Mouse (Mus musculus) hindlimb bud, embryonic 11.5 days (tissue): ENCODE results near the gene St8sia1.
A peak's percentile ranks its signal among the peaks of the same experiment; 100 is the strongest.

Source experiments
- DNase-seq: peaks from one replicate; pipeline ENCODE4 v3.0.0-alpha.2; 2012; ENCODE audit warnings: low read depth, low spot score; ENCODE audit errors: extremely low spot score

Gene St8sia1

DNA sequence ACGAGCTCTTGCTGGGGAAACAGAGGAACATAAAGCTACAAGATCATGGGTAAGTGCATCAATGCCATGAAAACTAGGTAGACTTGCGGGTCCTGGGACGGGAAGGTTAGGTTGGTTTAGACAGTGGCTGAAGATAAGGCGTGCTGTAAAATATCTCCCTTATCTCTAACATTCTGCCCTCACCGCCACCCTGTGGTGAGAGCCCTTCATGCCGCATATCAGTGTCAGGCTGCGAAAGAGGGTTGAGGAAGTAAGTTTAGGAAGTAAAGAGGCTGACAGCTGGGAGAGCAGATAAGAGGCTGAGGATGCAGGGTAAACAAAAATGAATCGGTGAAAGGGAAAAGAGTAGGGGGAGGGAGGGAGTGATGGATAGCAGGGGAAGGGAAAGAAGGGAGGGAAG is 133.0 kb downstream of the St8sia1 start:
- DNase-seq = no peak

GRCm38 (mm10) chr6:142830221-142830620 is 134.0 kb downstream of the St8sia1 start:
- no peak for DNase-seq

GRCm38 (mm10) chr6:142825449-142825848 is 138.8 kb downstream of the St8sia1 start:
- no peak for DNase-seq

- DNase-seq = no peak
Observed at GRCm38 (mm10) chr6:142823008-142823787, 141.1 kb downstream of the St8sia1 start.

DNA sequence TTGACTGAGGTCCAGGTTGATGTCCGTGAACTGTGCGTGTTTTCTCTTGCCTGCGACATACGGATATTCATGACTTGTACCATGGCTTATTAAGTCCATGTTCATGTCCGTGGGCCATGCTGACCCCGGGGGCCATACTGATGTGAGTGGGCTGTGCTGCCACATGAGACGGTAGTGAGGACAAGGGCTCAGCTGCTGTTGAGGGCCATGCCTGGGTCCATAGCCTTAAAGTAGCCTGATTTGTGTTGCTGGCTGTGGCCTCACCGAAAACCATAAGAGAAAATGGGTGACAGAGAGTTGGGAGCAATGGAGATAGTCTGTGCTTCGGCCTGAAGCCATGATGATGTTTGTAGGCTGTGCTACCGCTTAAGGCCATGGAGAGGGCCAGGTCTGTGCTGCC is 145.9 kb downstream of the St8sia1 start:
- DNase-seq = no peak

DNA sequence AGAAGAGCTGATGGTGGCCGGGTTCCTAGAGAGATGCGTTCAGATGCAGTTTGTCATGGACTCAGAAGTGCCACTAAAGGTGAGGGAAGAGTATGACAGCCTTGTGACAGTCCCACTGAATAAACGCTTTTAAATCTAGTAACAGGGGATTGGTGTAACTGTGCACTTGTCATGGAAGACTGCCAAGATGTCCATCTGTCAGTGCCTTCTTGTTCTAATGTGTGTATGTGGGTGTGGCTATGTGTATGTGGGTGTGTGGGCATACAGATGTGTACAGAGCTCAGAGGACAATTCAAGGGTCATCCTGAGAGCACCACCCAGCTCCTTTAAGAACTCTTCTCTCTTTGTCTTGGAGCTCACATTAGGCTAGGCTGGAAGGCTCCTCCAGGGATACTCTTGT is 148.7 kb downstream of the St8sia1 start:
- no peak for DNase-seq

- peak; percentile 83 for DNase-seq
Observed at GRCm38 (mm10) chr6:142814495-142814921, 149.7 kb downstream of the St8sia1 start.

DNA sequence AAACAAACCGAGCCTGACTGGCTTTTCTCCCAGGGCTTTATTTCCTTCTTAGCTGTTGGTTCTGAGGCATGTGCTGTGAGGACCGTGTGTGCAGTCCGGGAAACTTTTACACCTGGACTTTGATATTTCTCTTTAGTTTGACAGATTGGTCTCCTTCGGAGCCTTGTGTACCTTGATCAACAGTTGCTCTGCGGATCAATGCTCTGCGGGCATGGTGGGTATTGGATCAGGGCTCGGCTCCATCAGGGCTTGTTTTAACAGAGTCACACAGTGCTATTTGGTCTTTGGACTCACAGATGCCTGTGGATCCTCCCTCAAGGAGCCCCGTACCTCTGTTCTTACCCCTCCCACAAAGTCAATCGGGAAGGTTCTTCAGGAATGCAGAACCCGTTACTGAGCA is 150.2 kb downstream of the St8sia1 start:
- no peak for DNase-seq

GRCm38 (mm10) chr6:142812969-142813368 is 151.3 kb downstream of the St8sia1 start:
- DNase-seq = no peak

DNA sequence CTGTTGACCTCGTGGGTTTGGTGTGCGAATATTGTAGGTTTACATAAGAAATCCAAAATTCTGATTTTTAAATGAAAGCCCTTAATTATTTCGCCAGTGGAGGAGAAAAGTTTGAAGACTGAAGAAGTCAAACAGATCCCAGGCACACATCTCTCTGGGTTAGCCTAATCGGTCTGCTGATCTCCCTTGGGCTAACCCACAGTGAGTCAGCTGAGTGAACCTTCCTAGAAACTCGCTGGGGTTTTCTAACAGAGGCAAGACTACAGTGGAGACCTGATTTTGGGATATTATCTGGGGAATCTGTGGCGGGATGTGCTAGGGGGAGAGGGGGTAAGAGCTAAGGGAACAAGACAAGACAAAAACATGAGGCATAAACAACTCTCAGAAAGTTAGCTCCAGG is 154.0 kb downstream of the St8sia1 start:
- no peak for DNase-seq

- DNase-seq = no peak
Observed at GRCm38 (mm10) chr6:142809373-142810098, 154.7 kb downstream of the St8sia1 start.

DNA sequence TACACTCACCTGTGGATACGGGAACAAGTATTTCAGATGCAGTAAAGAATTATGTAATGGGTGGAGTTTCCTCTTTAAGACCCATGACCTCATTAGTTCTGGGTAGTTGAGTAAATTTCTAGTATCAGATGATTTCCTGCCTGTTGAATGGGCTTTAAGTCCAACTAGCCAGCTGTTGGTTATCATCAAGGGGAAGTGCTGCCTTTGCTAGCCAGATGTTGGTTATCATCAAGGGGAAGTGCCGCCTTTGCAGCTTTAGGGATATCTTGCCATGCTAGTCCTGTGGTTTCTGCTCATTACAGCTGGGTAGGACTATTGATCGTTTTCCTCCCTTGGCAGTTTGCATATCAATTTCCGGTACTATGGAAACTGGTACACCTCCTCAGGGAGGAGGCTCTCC is 157.9 kb downstream of the St8sia1 start:
- DNase-seq = no peak

- DNase-seq = no peak
Observed at GRCm38 (mm10) chr6:142804402-142804801, 159.8 kb downstream of the St8sia1 start, which contains the start of gene Sult6b2. Gene Sult6b2 (minus strand): TSS chr6:142804502.

- no peak for DNase-seq
Observed at GRCm38 (mm10) chr6:142802617-142803525, 161.4 kb downstream of the St8sia1 start.

GRCm38 (mm10) chr6:142801687-142802086 is 162.6 kb downstream of the St8sia1 start:
- no peak for DNase-seq

DNA sequence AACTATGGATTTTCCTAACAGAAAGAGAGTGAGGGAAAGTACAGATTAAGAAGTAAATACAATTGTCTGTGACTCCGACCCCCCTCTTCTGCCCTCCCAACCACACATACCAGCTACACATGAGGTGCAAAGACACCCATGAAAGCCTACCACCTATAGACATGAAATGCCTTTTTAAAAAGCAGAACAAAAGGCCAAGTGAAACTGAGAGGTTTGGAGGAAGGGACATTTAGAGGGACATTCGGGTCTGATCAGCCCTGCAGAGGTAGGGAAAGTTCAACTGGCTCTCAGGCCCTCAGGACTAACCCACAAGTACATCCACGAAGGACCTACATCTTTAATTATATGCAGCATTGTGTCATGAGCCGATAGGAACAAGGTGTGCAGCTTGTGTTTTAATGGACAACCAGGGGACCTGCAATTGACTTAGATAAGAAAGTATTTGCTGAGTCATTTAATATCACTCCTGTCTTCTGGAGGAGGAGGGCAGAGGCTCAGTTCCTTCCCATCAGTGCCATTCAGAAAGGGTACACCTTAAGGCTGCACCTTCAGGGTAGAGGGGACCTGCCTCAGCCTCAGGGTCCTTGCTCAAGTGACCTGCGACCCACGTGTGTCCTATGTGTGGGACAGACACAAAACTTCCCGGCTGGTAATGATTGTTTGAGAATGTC is 164.4 kb downstream of the St8sia1 start:
- no peak for DNase-seq

DNA sequence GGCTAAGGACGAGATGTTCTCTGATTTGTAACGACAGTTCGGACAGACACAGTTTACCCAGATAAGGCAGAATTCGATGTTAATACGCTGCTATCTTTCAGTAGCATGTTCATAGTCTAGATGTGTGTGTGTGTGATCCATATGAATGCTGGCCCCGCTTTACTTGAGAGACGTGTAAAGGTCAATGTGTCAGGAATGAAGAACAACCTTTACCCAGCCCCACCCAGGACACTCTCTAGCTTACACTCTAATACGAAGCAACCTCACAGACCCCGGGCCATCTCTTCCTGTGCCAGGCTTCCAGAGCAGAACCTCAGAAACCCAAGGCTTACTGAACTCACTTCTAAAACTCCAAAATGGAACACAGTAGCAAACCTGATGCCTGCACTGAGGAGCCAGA is 165.4 kb downstream of the St8sia1 start:
- DNase-seq = no peak

GRCm38 (mm10) chr6:142797996-142798395 is 166.3 kb downstream of the St8sia1 start:
- no peak for DNase-seq

DNA sequence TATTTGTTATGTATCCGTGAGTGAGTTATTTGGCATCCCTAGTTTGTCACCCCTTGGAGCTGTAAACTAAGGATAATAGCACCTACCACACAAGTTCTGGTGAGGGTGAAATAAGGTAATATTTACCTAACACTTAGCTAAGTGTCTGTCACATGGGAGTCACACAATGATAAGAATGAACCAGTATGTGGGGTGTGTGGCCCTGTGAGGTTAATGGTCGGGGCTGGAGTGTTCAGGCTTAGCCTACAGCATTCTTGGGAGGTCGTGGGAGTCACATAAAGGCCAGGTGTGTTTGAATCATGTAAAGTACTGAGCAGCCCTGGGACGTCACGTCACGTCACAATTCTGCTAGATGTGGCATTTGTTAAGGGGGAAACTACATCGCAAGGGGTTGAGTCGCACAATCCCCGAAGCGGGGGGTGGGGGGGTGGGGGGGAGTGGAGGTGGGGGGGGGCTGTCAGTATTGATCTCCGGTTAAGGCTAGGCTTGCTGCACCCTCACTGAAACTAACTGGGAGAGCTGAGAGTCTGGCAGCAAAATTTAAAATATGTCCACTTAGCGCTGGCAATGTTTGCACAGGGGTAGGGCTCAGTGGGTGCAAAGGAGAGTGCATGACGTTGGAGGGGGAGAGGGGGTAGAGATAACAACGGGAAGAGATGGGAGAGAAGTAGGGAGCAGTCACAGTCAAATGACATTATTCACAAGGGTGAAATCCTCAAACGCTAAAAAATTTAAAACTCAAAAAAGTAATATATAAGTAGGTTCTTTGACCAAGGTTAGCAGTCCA is 168.4 kb downstream of the St8sia1 start:
- no peak for DNase-seq

DNA sequence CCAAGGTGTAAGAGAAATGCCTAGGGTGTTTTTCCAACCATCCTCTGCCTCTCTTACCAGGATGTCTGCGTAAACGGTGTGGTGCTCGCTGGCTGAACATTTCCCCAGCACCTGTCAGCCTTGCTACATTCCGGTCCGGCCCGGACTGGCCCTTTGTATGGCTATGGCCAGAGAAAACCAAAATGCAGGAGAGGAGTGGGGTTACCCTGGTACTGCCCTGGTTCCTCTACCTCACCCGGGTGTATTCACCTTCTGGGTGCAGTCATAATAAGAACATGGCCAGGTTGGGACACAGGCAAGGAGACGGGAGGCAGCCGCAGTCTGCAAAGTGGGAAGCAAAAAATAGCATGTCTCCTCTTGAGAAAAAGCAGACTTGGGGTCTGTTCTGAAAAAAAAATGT is 169.2 kb downstream of the St8sia1 start:
- no peak for DNase-seq
